Mouse (Mus musculus): Measurements from ENCODE around the gene Glb1. TPM values are rescaled to one million over a fixed set of nuclear protein-coding genes. Genes with fewer than 3 reads are reported as not detected.
"Not testable (repeated sequence)": the region's sequence is repeated elsewhere in the genome, so short reads cannot be mapped to it uniquely, and the experiment has no call there.

The Glb1 gene
- polyA plus RNA-seq, 1 experiment from 2014 or later: 47.7 TPM

DNA sequence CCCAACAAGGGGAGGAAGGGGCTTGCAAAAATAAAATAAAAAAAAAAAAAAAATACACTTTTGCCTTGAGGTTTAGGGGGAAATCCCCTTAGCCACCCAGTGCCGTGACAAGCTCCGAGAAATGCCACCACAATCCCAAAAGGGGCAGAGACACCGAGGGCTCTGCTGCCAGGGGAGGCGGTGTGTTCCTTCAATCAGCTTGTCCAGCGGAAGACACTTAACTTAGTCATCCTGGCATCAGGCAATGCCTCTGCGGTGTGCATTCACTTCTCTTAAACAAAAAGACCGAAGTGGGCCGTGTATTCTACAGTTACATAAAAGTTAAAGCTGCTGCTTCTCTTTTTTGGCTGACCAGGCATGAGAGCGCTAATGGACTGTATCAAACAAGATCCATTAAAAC is 106.5 kb downstream of the Glb1 start:
- Histone ChIP-seq H3K9ac (no peak overlapping the region), H3K4me2 (no peak overlapping the region), H3K36me3 (peaks cover 24% of the 10 kb centered on the region), H3K27ac (no peak overlapping the region), H3K4me3 (no peak overlapping the region), H3K27me3 (no peaks in the 10 kb centered on the region), H3K4me1 (no peaks in the 10 kb centered on the region), H3K9me3 (peaks cover 3% of the 10 kb centered on the region; the same call in 1 of the 2 replicates)
- no peak for ATAC-seq (ENCODE audit: borderline replicate concordance, extremely low read depth, low FRiP score, low TSS enrichment)
- WGBS: 84% methylated on average over 9 of the region's 9 CpGs

DNA sequence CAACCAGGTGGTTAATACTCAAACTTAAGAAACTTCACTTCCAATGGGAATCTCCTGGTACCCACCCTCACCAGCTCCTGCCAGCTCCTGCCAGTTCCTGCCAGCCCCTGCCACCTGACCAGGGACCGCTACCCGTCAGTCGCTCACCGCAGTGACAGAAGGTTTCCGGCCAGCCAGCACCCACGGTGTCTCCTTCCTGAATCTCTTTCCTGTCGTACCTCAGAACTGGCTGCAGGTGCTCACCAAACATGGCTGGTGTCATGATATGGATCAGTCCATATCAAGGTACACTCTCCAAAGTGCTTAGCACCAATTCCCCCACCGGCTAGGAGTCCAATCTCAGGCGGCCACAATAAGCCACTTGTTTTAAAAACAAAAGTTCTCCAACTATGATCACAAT is 108.9 kb downstream of the Glb1 start:
- WGBS: 94% methylated on average over 9 of the region's 9 CpGs
- no peak overlapping the region for H3K9ac ChIP-seq
- H3K27ac ChIP-seq: no peak overlapping the region
- H3K4me1 ChIP-seq: no peaks in the 10 kb centered on the region
- H3K27me3 ChIP-seq: no peaks in the 10 kb centered on the region
- H3K9me3 ChIP-seq: peaks cover 18% of the 10 kb centered on the region
- no peak for ATAC-seq (ENCODE audit: borderline replicate concordance, extremely low read depth, low FRiP score, low TSS enrichment)
- H3K36me3 ChIP-seq: peaks cover 47% of the 10 kb centered on the region
- no peak overlapping the region for H3K4me2 ChIP-seq
- H3K4me3 ChIP-seq: no peak overlapping the region

DNA sequence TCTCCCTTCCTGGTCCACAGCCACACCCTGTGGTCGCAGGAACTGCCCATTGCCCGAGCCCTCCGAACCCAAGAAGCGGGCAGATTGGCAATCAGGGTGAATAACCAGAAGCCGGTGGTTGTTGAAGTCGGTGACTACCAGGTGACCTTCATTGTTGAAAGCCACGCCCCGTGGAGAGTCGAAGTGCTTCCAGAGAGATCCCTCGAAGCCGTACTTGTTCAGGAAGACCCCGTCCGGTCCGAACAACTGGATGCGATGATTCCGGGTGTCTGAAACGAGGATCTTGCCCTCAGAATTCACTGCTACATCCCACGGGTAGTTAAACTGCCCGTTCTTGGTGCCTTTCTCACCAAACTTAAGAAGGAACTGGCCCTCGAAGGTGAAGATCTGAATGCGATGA is 112.0 kb downstream of the Glb1 start:
- 98% methylated on average over 21 of the region's 21 CpGs for WGBS
- no peak overlapping the region for H3K9ac ChIP-seq
- peaks cover 9% of the 10 kb centered on the region for H3K4me1 ChIP-seq
- peaks cover 18% of the 10 kb centered on the region for H3K9me3 ChIP-seq
- H3K27me3 ChIP-seq: no peaks in the 10 kb centered on the region
- no peak for ATAC-seq (ENCODE audit: borderline replicate concordance, extremely low read depth, low FRiP score, low TSS enrichment)
- peaks cover 47% of the 10 kb centered on the region for H3K36me3 ChIP-seq
- H3K27ac ChIP-seq: no peak overlapping the region
- H3K4me2 ChIP-seq: no peak overlapping the region
- no peak overlapping the region for H3K4me3 ChIP-seq

DNA sequence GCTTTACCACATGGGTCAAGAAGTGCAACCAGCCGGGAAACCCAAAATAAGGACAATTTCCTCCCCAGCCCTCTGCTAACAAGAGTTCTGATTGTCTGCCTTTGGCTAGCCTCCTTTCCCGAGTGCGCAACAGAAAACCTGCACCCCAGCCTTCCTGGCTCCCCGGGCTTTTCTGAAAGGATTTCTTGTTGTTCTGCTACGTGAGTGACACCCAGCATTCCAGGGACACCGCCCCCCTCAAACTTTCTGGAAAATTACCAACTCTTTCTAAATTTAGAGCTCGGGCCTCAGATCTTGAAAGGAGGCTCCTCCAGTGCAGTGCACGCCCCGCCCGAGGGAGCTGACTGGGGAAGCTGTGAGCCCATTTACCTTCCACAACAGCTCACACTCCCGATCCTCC is 114.5 kb downstream of the Glb1 start, which contains the start of gene C130032M10Rik:
Gene C130032M10Rik (plus strand): TSS at position 334 of the 400 bp plus-strand sequence.
- no peak within 1 kb of the TSS for H3K9ac ChIP-seq
- peaks cover 16% of the 10 kb centered on the region for H3K4me1 ChIP-seq
- WGBS: 62% methylated on average over 11 of the region's 11 CpGs
- H3K36me3 ChIP-seq: peaks cover 40% of the 10 kb centered on the region
- no peak within 1 kb of the TSS for H3K4me3 ChIP-seq
- H3K27ac ChIP-seq: peak within 1 kb of the TSS; percentile 39; the same call in 1 of the 2 replicates
- no peaks in the 10 kb centered on the region for H3K27me3 ChIP-seq
- no peak for ATAC-seq (ENCODE audit: borderline replicate concordance, extremely low read depth, low FRiP score, low TSS enrichment)
- no peak within 1 kb of the TSS for H3K4me2 ChIP-seq
- H3K9me3 ChIP-seq: peaks cover 18% of the 10 kb centered on the region

DNA sequence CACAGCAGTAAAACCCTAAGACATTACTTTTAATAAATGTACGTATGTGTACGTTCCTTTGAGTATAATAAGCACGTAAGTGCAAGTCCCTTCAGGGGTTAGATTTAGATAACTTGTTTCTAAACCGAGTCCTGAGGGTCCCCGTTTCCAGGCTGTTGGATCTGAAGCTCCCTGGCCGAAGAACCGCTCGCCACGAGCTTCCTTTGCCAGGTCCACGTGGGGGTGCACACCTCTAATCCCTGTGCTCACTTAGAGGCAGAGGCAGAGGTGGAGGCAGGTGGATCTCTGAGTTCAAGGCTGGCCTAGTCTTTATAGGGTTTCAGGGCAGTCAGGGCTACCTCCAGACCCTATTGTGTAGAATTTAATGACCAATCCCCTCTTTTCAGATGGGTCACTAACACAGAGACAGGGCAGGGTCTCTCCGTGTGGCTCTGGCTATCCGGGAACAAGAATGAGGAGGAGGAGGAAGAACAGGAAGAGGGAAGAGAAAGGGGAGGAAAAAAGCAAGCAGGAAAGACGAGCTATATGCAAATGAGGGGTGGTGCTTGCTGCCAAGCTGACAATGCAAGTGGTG is 117.1 kb downstream of the Glb1 start:
- 74% methylated on average over 13 of the region's 13 CpGs for WGBS
- no peak overlapping the region for H3K4me3 ChIP-seq
- H3K27ac ChIP-seq: no peak overlapping the region
- no peak for ATAC-seq (ENCODE audit: borderline replicate concordance, extremely low read depth, low FRiP score, low TSS enrichment)
- peaks cover 10% of the 10 kb centered on the region for H3K9me3 ChIP-seq
- H3K27me3 ChIP-seq: no peaks in the 10 kb centered on the region
- H3K4me1 ChIP-seq: peaks cover 16% of the 10 kb centered on the region
- H3K36me3 ChIP-seq: peaks cover 17% of the 10 kb centered on the region
- H3K4me2 ChIP-seq: no peak overlapping the region
- H3K9ac ChIP-seq: no peak overlapping the region

DNA sequence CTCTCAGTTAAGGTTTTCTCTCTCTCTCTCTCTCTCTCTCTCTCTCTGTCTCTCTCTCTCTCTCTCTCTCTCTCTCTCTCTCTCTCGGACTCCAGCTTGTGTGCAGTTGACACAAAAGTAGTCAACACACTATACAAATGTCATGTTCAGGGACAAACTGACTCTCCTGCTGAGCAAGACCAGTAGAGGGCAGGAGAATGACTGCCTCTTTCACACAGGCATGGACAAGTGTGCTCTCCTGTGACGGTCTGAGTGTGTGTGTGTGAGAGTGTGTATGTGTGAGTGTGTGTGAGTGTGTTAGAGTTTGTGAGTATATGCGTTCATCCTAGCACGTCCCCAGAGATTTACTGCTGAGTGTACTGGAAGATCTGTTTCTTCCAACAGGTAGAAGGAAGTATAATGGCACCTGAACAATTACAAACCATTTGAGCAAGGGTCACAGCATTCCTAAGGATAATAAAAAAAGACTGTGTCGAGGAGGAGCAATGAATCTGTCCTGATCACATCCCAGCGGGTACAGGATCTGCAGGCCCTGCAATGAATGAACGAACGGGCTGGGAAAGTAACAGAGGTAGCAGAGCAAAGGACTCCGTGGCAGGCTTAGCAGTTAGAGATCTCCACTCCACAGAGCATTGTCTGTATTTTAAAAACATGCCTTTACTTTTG is 118.1 kb downstream of the Glb1 start:
- H3K4me2 ChIP-seq: no peak overlapping the region
- H3K4me3 ChIP-seq: no peak overlapping the region
- H3K27me3 ChIP-seq: no peaks in the 10 kb centered on the region
- ATAC-seq (ENCODE audit: borderline replicate concordance, extremely low read depth, low FRiP score, low TSS enrichment): no peak
- 0 out of 2 replicates have a peak, but pooled peaks cover under 1% of the 10 kb centered on the region for H3K9me3 ChIP-seq
- peaks cover 8% of the 10 kb centered on the region for H3K36me3 ChIP-seq
- no peak overlapping the region for H3K27ac ChIP-seq
- 67% methylated on average over 9 of the region's 9 CpGs for WGBS
- peaks cover 16% of the 10 kb centered on the region for H3K4me1 ChIP-seq
- H3K9ac ChIP-seq: no peak overlapping the region

DNA sequence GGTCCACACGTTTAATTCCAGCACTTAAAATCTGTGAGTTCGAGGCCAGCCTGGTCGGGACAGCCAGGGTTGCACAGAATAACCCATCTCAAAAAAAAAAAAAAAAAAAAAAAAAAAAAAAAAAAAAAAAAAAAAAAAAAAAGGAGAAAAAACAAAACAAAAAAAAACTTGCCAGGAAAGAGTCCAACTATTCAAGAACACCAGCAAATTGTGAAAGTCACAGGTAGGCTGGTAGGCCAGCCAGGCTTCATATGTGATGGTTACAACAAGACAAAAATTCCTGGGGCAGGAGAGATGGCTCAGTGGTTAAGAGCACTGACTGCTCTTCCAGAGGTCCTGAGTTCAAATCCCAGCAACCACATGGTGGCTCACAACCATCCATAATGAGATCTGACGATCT is 119.7 kb downstream of the Glb1 start:
- H3K4me2 ChIP-seq; H3K9me3 ChIP-seq; H3K9ac ChIP-seq; H3K27me3 ChIP-seq; H3K27ac ChIP-seq; ATAC-seq (ENCODE audit: borderline replicate concordance, extremely low read depth, low FRiP score, low TSS enrichment); H3K4me3 ChIP-seq; H3K36me3 ChIP-seq: not testable (repeated sequence)
- peaks cover 13% of the 10 kb centered on the region for H3K4me1 ChIP-seq
- 57% methylated on average over 4 of the region's 4 CpGs for WGBS

DNA sequence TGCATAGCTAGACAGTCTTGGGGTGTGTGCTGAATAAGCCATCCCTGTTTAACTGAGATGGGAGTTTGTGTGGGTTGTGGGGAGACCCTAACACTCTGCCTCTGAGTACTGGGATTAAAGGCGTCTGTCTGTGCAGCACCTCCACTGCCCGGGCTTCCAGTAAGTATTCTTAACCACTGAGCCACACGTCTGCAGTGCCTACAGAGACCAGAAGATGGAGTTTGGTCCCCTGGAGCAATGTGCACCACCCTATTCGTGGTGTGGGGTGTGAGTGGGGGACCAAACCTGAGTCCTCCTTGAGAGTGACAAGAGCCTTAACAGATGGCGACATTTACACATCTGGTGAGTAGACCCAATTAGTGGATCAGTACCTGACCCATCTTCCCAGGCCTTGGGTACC is 121.2 kb downstream of the Glb1 start:
- Histone ChIP-seq H3K9ac (no peak overlapping the region), H3K36me3 (no peaks in the 10 kb centered on the region), H3K27me3 (no peaks in the 10 kb centered on the region), H3K4me1 (peaks cover 23% of the 10 kb centered on the region), H3K4me3 (no peak overlapping the region), H3K9me3 (no peaks in the 10 kb centered on the region), H3K27ac (no peak overlapping the region), H3K4me2 (no peak overlapping the region)
- ATAC-seq (ENCODE audit: borderline replicate concordance, extremely low read depth, low FRiP score, low TSS enrichment): no peak
- 45% methylated on average over 5 of the region's 5 CpGs for WGBS

DNA sequence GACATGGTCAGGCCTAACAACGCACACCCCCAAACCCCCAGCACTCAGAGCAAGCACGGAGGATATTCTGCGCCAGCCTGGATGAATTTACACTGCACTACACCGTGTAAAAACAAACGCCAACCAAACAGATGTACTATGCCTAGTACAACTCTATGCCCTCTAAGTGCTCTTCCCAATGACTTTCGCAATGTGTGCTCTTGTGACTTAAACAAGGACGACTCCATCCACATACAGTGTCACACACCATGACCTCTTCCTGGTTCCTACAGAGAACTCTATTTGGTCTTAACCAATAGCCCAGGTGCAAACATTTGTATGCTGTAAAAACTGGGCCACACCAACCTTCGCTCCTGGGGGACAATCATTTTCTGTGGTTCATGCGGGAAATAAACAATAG is 121.6 kb downstream of the Glb1 start:
- H3K4me2 ChIP-seq: no peak overlapping the region
- 66% methylated on average over 9 of the region's 9 CpGs for whole genome bisulfite sequencing
- no peak overlapping the region for H3K9ac ChIP-seq
- no peak for ATAC-seq (ENCODE audit: borderline replicate concordance, extremely low read depth, low FRiP score, low TSS enrichment)
- no peaks in the 10 kb centered on the region for H3K36me3 ChIP-seq
- H3K27me3 ChIP-seq: no peaks in the 10 kb centered on the region
- no peak overlapping the region for H3K4me3 ChIP-seq
- H3K27ac ChIP-seq: no peak overlapping the region
- H3K4me1 ChIP-seq: peaks cover 27% of the 10 kb centered on the region
- no peaks in the 10 kb centered on the region for H3K9me3 ChIP-seq

Other genes starting within 250 kb of the Glb1 start
- 0.39 TPM in 1 of 2 replicates, not detected in the other for gene Bcl2a1c, start 70.9 kb upstream of the Glb1 start, polyA plus RNA-seq (2015; fragmentation: Nextera tagmentation; extraction: Ambion mirVana)
- gene Crtap, start 10.4 kb upstream of the Glb1 start, polyA plus RNA-seq (2015; fragmentation: Nextera tagmentation; extraction: Ambion mirVana): 153 and 159 TPM in 2 replicates
- 9.5 and 10.1 TPM in 2 replicates for gene Tmppe, start within 50 bp of the Glb1 start, polyA plus RNA-seq (2015; fragmentation: Nextera tagmentation; extraction: Ambion mirVana)
- gene Ccr4, start 103.8 kb downstream of the Glb1 start, polyA plus RNA-seq (2015; fragmentation: Nextera tagmentation; extraction: Ambion mirVana): 0.37 TPM in 1 of 2 replicates, not detected in the other
- 0.23 TPM in 1 of 2 replicates, not detected in the other for gene C130032M10Rik, start 114.6 kb downstream of the Glb1 start, polyA plus RNA-seq (2015; fragmentation: Nextera tagmentation; extraction: Ambion mirVana)
- gene Trim71, start 163.3 kb downstream of the Glb1 start, polyA plus RNA-seq (2015; fragmentation: Nextera tagmentation; extraction: Ambion mirVana): 1.2 TPM in 2 replicates
- gene Cnot10, start 239.1 kb downstream of the Glb1 start, polyA plus RNA-seq (2015; fragmentation: Nextera tagmentation; extraction: Ambion mirVana): 63.0 and 65.3 TPM in 2 replicates

Data from lung, embryonic 15.5 days (tissue).